Mouse (Mus musculus) neural tube, embryonic 13.5 days (tissue): ENCODE data around the gene Zfp385b. TPM values are rescaled to one million over a fixed set of nuclear protein-coding genes. Genes with fewer than 3 reads are reported as not detected.

Source experiments
- ATAC-seq: fragments of 200-750 bp; cut with Nextera tagmentation; 2 replicates; pipeline ENCODE4 v1.8.0; 2017; ENCODE audit warnings: low read depth, mild to moderate bottlenecking, moderate TSS enrichment, moderate library complexity
- H3K27ac ChIP-seq: fragments of 300-500 bp; sonication (generic); replicated peaks from 2 replicates; pipeline ENCODE4 v1.5.1; 2015; ENCODE audit warnings: moderate library complexity, mild to moderate bottlenecking, inconsistent platforms
- H3K27me3 ChIP-seq: fragments of 300-500 bp; sonication (generic); 2 replicates; pipeline ENCODE4 v1.6.1; 2015; ENCODE audit warnings: mild to moderate bottlenecking, inconsistent platforms
- H3K36me3 ChIP-seq: fragments of 300-500 bp; sonication (generic); 2 replicates; pipeline ENCODE4 v1.6.1; 2015; ENCODE audit warnings: mild to moderate bottlenecking, inconsistent platforms
- H3K4me1 ChIP-seq: fragments of 300-500 bp; sonication (generic); replicated peaks from 2 replicates; pipeline ENCODE4 v1.6.1; 2015; ENCODE audit warnings: inconsistent platforms
- H3K4me2 ChIP-seq: fragments of 300-500 bp; sonication (generic); 2 replicates; pipeline ENCODE4 v1.6.1; 2015; ENCODE audit warnings: inconsistent platforms, mild to moderate bottlenecking, moderate library complexity
- H3K4me3 ChIP-seq: fragments of 300-500 bp; sonication (generic); 2 replicates; pipeline ENCODE4 v1.5.1; 2015; ENCODE audit warnings: mild to moderate bottlenecking, inconsistent platforms
- H3K9ac ChIP-seq: fragments of 300-500 bp; sonication (generic); 2 replicates; pipeline ENCODE4 v1.6.1; 2015; ENCODE audit warnings: moderate library complexity, mild to moderate bottlenecking, inconsistent platforms
- H3K9me3 ChIP-seq: fragments of 300-500 bp; sonication (generic); 2 replicates; pipeline ENCODE4 v1.6.1; 2016; ENCODE audit warnings: inconsistent platforms
- WGBS: fragments of 180-500 bp; shearing (Covaris S2); methylation state at CpG from one replicate; pipeline ENCODE4 v1.1.7; 2015; 5-methylcytosine and 5-hydroxymethylcytosine counted together
- polyA plus RNA-seq: library from polyadenylated mRNA; unstranded; fragments of >200 nt; fragmentation: Nextera tagmentation; extraction: Ambion mirVana; gene quantifications from 2 replicates; pipeline ENCODE4 v1.2.1, GENCODE M21; 2015

The Zfp385b gene
- polyA plus RNA-seq, 1 experiment from 2014 or later, result 7.7 TPM

GRCm38 (mm10) chr2:77412171-77412570 lies 407.3 kb downstream of the Zfp385b start:
- no peaks in the 10 kb centered on the region; the same call in 1 of the 2 replicates for H3K27me3 ChIP-seq
- no peaks in the 10 kb centered on the region for H3K36me3 ChIP-seq
- H3K4me3 ChIP-seq, result no peak overlapping the region
- no peaks in the 10 kb centered on the region for H3K9me3 ChIP-seq
- H3K4me2 ChIP-seq, result no peak overlapping the region
- peaks cover 3% of the 10 kb centered on the region for H3K4me1 ChIP-seq
- H3K27ac ChIP-seq, result no peak overlapping the region
- WGBS, result 94% methylated on average over 9 of the region's 9 CpGs
- H3K9ac ChIP-seq, result no peak overlapping the region
- no peak for ATAC-seq

- Histone ChIP-seq H3K9ac (no peak overlapping the region), H3K4me1 (peaks cover 7% of the 10 kb centered on the region), H3K27me3 (no peaks in the 10 kb centered on the region; the same call in 1 of the 2 replicates), H3K27ac (no peak overlapping the region), H3K4me2 (no peak overlapping the region), H3K9me3 (no peaks in the 10 kb centered on the region), H3K4me3 (no peak overlapping the region), H3K36me3 (no peaks in the 10 kb centered on the region)
- WGBS, result 85% methylated on average over 13 of the region's 13 CpGs
- no peak for ATAC-seq
Measured at GRCm38 (mm10) chr2:77411612-77412011, 407.8 kb downstream of the Zfp385b start.

- Histone ChIP-seq H3K4me3 (no peak overlapping the region), H3K9ac (no peak overlapping the region), H3K36me3 (no peaks in the 10 kb centered on the region), H3K27ac (no peak overlapping the region), H3K9me3 (no peaks in the 10 kb centered on the region), H3K4me2 (no peak overlapping the region), H3K27me3 (no peaks in the 10 kb centered on the region; the same call in 1 of the 2 replicates), H3K4me1 (peaks cover 7% of the 10 kb centered on the region)
- WGBS, result 65% methylated on average over 4 of the region's 5 CpGs
- ATAC-seq, result no peak
Measured at GRCm38 (mm10) chr2:77409521-77410135, 409.8 kb downstream of the Zfp385b start.

GRCm38 (mm10) chr2:77408972-77409371 lies 410.5 kb downstream of the Zfp385b start:
- Histone ChIP-seq H3K36me3 (no peaks in the 10 kb centered on the region), H3K27ac (no peak overlapping the region), H3K4me2 (no peak overlapping the region), H3K4me3 (no peak overlapping the region), H3K9ac (no peak overlapping the region), H3K4me1 (peaks cover 7% of the 10 kb centered on the region), H3K27me3 (no peaks in the 10 kb centered on the region; the same call in 1 of the 2 replicates), H3K9me3 (no peaks in the 10 kb centered on the region)
- WGBS, result 71% methylated on average over 7 of the region's 7 CpGs
- ATAC-seq, result no peak

- WGBS, result 23% methylated on average over 13 of the region's 13 CpGs
- no peaks in the 10 kb centered on the region for H3K9me3 ChIP-seq
- 0 out of 2 replicates have a peak, but pooled peaks have one; percentile 10 for ATAC-seq
- H3K27ac ChIP-seq, result no peak overlapping the region
- peak overlapping the region; percentile 50 for H3K4me2 ChIP-seq
- H3K9ac ChIP-seq, result no peak overlapping the region
- peak overlapping the region; percentile 18; the same call in 1 of the 2 replicates for H3K4me3 ChIP-seq
- no peaks in the 10 kb centered on the region for H3K27me3 ChIP-seq
- no peaks in the 10 kb centered on the region for H3K36me3 ChIP-seq
- peaks cover 29% of the 10 kb centered on the region for H3K4me1 ChIP-seq
Measured at GRCm38 (mm10) chr2:77402329-77402728, 417.1 kb downstream of the Zfp385b start.

- WGBS, result 5% methylated on average over 13 of the region's 13 CpGs
- Histone ChIP-seq H3K36me3 (no peaks in the 10 kb centered on the region), H3K9ac (peak overlapping the region; percentile 32; the same call in 1 of the 2 replicates), H3K27me3 (no peaks in the 10 kb centered on the region), H3K4me1 (peaks cover 24% of the 10 kb centered on the region), H3K27ac (peak overlapping the region; percentile 49; the same call in 1 of the 2 replicates), H3K9me3 (no peaks in the 10 kb centered on the region), H3K4me3 (peak overlapping the region; percentile 18), H3K4me2 (peak overlapping the region; percentile 50)
- ATAC-seq, result peak; percentile 57
Measured at GRCm38 (mm10) chr2:77401438-77402235, 417.8 kb downstream of the Zfp385b start.

GRCm38 (mm10) chr2:77393881-77394280 lies 425.6 kb downstream of the Zfp385b start:
- no peaks in the 10 kb centered on the region for H3K9me3 ChIP-seq
- no peaks in the 10 kb centered on the region for H3K27me3 ChIP-seq
- peaks cover 9% of the 10 kb centered on the region; the same call in 1 of the 2 replicates for H3K4me1 ChIP-seq
- ATAC-seq, result no peak
- H3K36me3 ChIP-seq, result no peaks in the 10 kb centered on the region
- H3K9ac ChIP-seq, result no peak overlapping the region
- 93% methylated on average over 7 of the region's 7 CpGs for WGBS
- no peak overlapping the region for H3K4me3 ChIP-seq
- H3K4me2 ChIP-seq, result no peak overlapping the region
- H3K27ac ChIP-seq, result no peak overlapping the region

- no peaks in the 10 kb centered on the region for H3K27me3 ChIP-seq
- 86% methylated on average over 6 of the region's 6 CpGs for WGBS
- H3K9ac ChIP-seq, result no peak overlapping the region
- no peak overlapping the region for H3K4me2 ChIP-seq
- H3K4me3 ChIP-seq, result no peak overlapping the region
- H3K27ac ChIP-seq, result no peak overlapping the region
- H3K4me1 ChIP-seq, result peaks cover 5% of the 10 kb centered on the region; the same call in 1 of the 2 replicates
- H3K36me3 ChIP-seq, result no peaks in the 10 kb centered on the region
- no peaks in the 10 kb centered on the region for H3K9me3 ChIP-seq
- no peak for ATAC-seq
Measured at GRCm38 (mm10) chr2:77388186-77388585, 431.3 kb downstream of the Zfp385b start.

- Histone ChIP-seq H3K27ac (no peak overlapping the region), H3K36me3 (no peaks in the 10 kb centered on the region), H3K4me3 (no peak overlapping the region), H3K9ac (no peak overlapping the region), H3K4me1 (no peaks in the 10 kb centered on the region), H3K27me3 (no peaks in the 10 kb centered on the region), H3K4me2 (no peak overlapping the region), H3K9me3 (no peaks in the 10 kb centered on the region)
- WGBS, result 32% methylated on average over 5 of the region's 5 CpGs
- no peak for ATAC-seq
Measured at GRCm38 (mm10) chr2:77386515-77386914, 432.9 kb downstream of the Zfp385b start.

- Histone ChIP-seq H3K36me3 (no peaks in the 10 kb centered on the region), H3K4me1 (no peaks in the 10 kb centered on the region), H3K9me3 (no peaks in the 10 kb centered on the region), H3K27me3 (no peaks in the 10 kb centered on the region), H3K27ac (no peak overlapping the region), H3K4me3 (no peak overlapping the region), H3K9ac (no peak overlapping the region), H3K4me2 (no peak overlapping the region)
- 78% methylated on average over 5 of the region's 5 CpGs for WGBS
- no peak for ATAC-seq
Measured at GRCm38 (mm10) chr2:77382766-77383165, 436.7 kb downstream of the Zfp385b start.

GRCm38 (mm10) chr2:77379907-77380306 lies 439.5 kb downstream of the Zfp385b start:
- ATAC-seq, result no peak
- no peaks in the 10 kb centered on the region for H3K36me3 ChIP-seq
- WGBS, result 91% methylated on average over 1 of the region's 1 CpGs

GRCm38 (mm10) chr2:77379332-77379731 lies 440.1 kb downstream of the Zfp385b start:
- WGBS, result 89% methylated on average over 5 of the region's 5 CpGs
- Histone ChIP-seq H3K27ac (no peak overlapping the region), H3K9ac (no peak overlapping the region), H3K36me3 (no peaks in the 10 kb centered on the region), H3K4me2 (no peak overlapping the region), H3K4me1 (peaks cover 9% of the 10 kb centered on the region), H3K9me3 (no peaks in the 10 kb centered on the region), H3K27me3 (no peaks in the 10 kb centered on the region), H3K4me3 (no peak overlapping the region)
- no peak for ATAC-seq

More at GRCm38 (mm10) chr2:77379907-77380306, 439.5 kb downstream of the Zfp385b start:
- Histone ChIP-seq H3K9me3 (no peaks in the 10 kb centered on the region), H3K27ac (no peak overlapping the region), H3K9ac (no peak overlapping the region), H3K27me3 (no peaks in the 10 kb centered on the region), H3K4me2 (no peak overlapping the region), H3K4me3 (no peak overlapping the region), H3K4me1 (peaks cover 9% of the 10 kb centered on the region)
